Mouse (Mus musculus) retina, postnatal 1 day (tissue): Measurements from ENCODE around the gene Cltb.
"Not testable (repeated sequence)": the region's sequence is repeated elsewhere in the genome, so short reads cannot be mapped to it uniquely, and the experiment has no call there.

Experiments
- DNase-seq: peaks from one replicate; pipeline ENCODE4 v3.0.0-alpha.2; 2012

The Cltb gene

GRCm38 (mm10) chr13:54610972-54611754 is at the start of gene Cltb:
Gene Cltb, minus strand, starts transcription at chr13:54611344.
- peak; percentile 90 for DNase-seq

- DNase-seq = no peak
Observed at GRCm38 (mm10) chr13:54660877-54661276, 49.7 kb upstream of the Cltb start.

- DNase-seq = no peak
Observed at GRCm38 (mm10) chr13:54650461-54650860, 39.3 kb upstream of the Cltb start.

- no peak for DNase-seq
Observed at GRCm38 (mm10) chr13:54635011-54635410, 23.9 kb upstream of the Cltb start.

GRCm38 (mm10) chr13:54632731-54633277 is 21.7 kb upstream of the Cltb start:
- no peak for DNase-seq

GRCm38 (mm10) chr13:54629128-54629527 is 18.0 kb upstream of the Cltb start:
- DNase-seq = no peak

GRCm38 (mm10) chr13:54621960-54622521 is 10.9 kb upstream of the Cltb start:
- DNase-seq = no peak

- peak; percentile 98 for DNase-seq
Observed at GRCm38 (mm10) chr13:54621155-54621932, 10.2 kb upstream of the Cltb start, which contains the start of gene Faf2. Gene Faf2, plus strand, starts transcription at chr13:54621784.

- DNase-seq = peak; percentile 20
Observed at GRCm38 (mm10) chr13:54616998-54617397, 5.9 kb upstream of the Cltb start.

GRCm38 (mm10) chr13:54616307-54616706 is 5.2 kb upstream of the Cltb start:
- no peak for DNase-seq

GRCm38 (mm10) chr13:54613141-54613540 is 2.0 kb upstream of the Cltb start:
- not testable (repeated sequence) for DNase-seq

GRCm38 (mm10) chr13:54610613-54610971 is 552 bp downstream of the Cltb start:
- no peak for DNase-seq

- DNase-seq = peak; percentile 60
Observed at GRCm38 (mm10) chr13:54609301-54609700, 1.8 kb downstream of the Cltb start.

- DNase-seq = peak; percentile 81
Observed at GRCm38 (mm10) chr13:54608666-54609065, 2.5 kb downstream of the Cltb start.

- DNase-seq = peak; percentile 53
Observed at GRCm38 (mm10) chr13:54608002-54608401, 3.1 kb downstream of the Cltb start.

GRCm38 (mm10) chr13:54607204-54607603 is 3.9 kb downstream of the Cltb start:
- DNase-seq = no peak

- no peak for DNase-seq
Observed at GRCm38 (mm10) chr13:54605426-54605825, 5.7 kb downstream of the Cltb start.

GRCm38 (mm10) chr13:54604221-54604620 is 6.9 kb downstream of the Cltb start:
- peak; percentile 76 for DNase-seq

- peak; percentile 85 for DNase-seq
Observed at GRCm38 (mm10) chr13:54603501-54603900, 7.6 kb downstream of the Cltb start.

- DNase-seq = no peak
Observed at GRCm38 (mm10) chr13:54602639-54603111, 8.5 kb downstream of the Cltb start.

- no peak for DNase-seq
Observed at GRCm38 (mm10) chr13:54598622-54599143, 12.5 kb downstream of the Cltb start.

- DNase-seq = no peak
Observed at GRCm38 (mm10) chr13:54596870-54597269, 14.3 kb downstream of the Cltb start.

GRCm38 (mm10) chr13:54596107-54596690 is 14.9 kb downstream of the Cltb start:
- DNase-seq = no peak
